Mouse (Mus musculus) CD4-positive, CD25-positive, alpha-beta regulatory T cell, adult 9 weeks (primary cell): ENCODE measurements around the gene Ccdc27. TPM values are rescaled to one million over a fixed set of nuclear protein-coding genes. Genes with fewer than 3 reads are reported as not detected.

Experiments used
- polyA plus RNA-seq: library from polyadenylated mRNA; unstranded; fragments of 100-300 nt; shearing (Covaris generic); gene quantifications from one replicate; pipeline ENCODE4 v1.2.1, GENCODE M21; 2017

Ccdc27 gene
- not detected for polyA plus RNA-seq

GRCm38 (mm10) chr4:154042577-154042976 lies at the start of gene Ccdc27:
Gene Ccdc27, minus strand, starts transcription at chr4:154042677.

GRCm38 (mm10) chr4:154025641-154026440 lies 16.6 kb downstream of the Ccdc27 start, which contains the start of gene Smim1:
Gene Smim1, minus strand, starts transcription at chr4:154026230.

GRCm38 (mm10) chr4:154011646-154012089 lies 30.8 kb downstream of the Ccdc27 start, which contains the start of gene Lrrc47:
Gene Lrrc47, plus strand, starts transcription at chr4:154011731.

Other genes with a start within 250 kb of the Ccdc27 start
- gene A430005L14Rik, start 85.4 kb downstream of the Ccdc27 start, polyA plus RNA-seq, result 90.4 TPM
- gene Dffb, start 67.6 kb downstream of the Ccdc27 start, polyA plus RNA-seq, result 27.5 TPM
- 4.7 TPM for gene Cep104, start 67.5 kb downstream of the Ccdc27 start, polyA plus RNA-seq
- gene Lrrc47, start 30.9 kb downstream of the Ccdc27 start, polyA plus RNA-seq, result 3.0 TPM
- 0.55 TPM for gene Smim1, start 16.4 kb downstream of the Ccdc27 start, polyA plus RNA-seq
- not detected for gene Trp73, start 97.5 kb upstream of the Ccdc27 start, polyA plus RNA-seq
- gene Wrap73, start 99.7 kb upstream of the Ccdc27 start, polyA plus RNA-seq, result 40.8 TPM
- gene Tprgl, start 118.0 kb upstream of the Ccdc27 start, polyA plus RNA-seq, result 18.4 TPM
- gene Megf6, start 128.1 kb upstream of the Ccdc27 start, polyA plus RNA-seq, result 0.10 TPM